ENCODE assay signal across 12 mouse cellular contexts in the genomic region with DNA sequence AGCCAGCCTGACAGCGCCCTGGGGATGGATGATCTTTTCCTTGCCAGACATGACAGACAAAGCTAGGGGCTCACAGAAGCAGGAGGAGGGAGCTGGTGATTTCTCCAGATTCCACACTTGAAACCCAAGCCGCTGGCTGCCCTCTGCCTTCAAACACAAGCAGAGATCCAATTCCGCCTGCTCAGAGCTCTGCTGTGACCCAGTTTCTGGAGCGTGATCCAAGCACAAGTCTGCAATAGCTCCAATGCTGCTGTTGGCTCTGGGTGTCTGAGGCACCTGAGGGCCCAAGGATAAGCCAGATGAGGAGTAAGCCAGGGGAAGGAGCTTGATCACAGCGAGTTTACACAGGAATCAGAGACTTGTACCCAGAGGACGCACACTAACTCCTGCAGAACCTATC. TPM values are rescaled to one million over a fixed set of nuclear protein-coding genes. Genes with fewer than 3 reads are reported as not detected.
A peak's percentile ranks its signal among the peaks of the same experiment; 100 is the strongest.
DNase-seq lines count a peak whose midpoint lies in the region; ATAC-seq and TF ChIP-seq lines count a peak whose summit lies in the region.
"Had no signal": no experiment of that assay in that cellular context is flagged by ENCODE, and none has a peak within 500 bp of the region (broad histone marks: within the 10 kb centered on the region; RNA-seq: fewer than 3 reads in every experiment).

No protein-coding gene starts in this region.

- H3K4me3 ChIP-seq in kidney, postnatal 0 days (replicated peaks; ENCODE audit: low read depth, low read length) = no peak overlapping the region
- H3K4me3 ChIP-seq in olfactory bulb, adult 2 months (ENCODE audit: insufficient read depth, low read depth, low read length) = no peak overlapping the region
- no peak overlapping the region for H3K4me3 ChIP-seq in forebrain, embryonic 15.5 days
- H3K4me3 ChIP-seq: heart, embryonic 15.5 days had no signal

- H3K9me3 ChIP-seq in kidney, postnatal 0 days (replicated peaks; ENCODE audit: low read length) = no peaks in the 10 kb centered on the region
- H3K9me3 ChIP-seq in forebrain, embryonic 15.5 days = no peaks in the 10 kb centered on the region
- H3K9me3 ChIP-seq: heart, embryonic 15.5 days had no signal

- H3K4me2 ChIP-seq in kidney, postnatal 0 days (ENCODE audit: low read length) = no peak overlapping the region
- no peak overlapping the region for H3K4me2 ChIP-seq in forebrain, embryonic 15.5 days (replicated peaks)
- H3K4me2 ChIP-seq: heart, embryonic 15.5 days had no signal

- H3K36me3 ChIP-seq in kidney, postnatal 0 days (ENCODE audit: insufficient read depth, low read length) = no peaks in the 10 kb centered on the region
- H3K36me3 ChIP-seq in forebrain, embryonic 15.5 days = no peaks in the 10 kb centered on the region
- H3K36me3 ChIP-seq: heart, embryonic 15.5 days had no signal

- H3K4me1 ChIP-seq in kidney, postnatal 0 days (replicated peaks; ENCODE audit: insufficient read depth, low read length) = peaks cover 11% of the 10 kb centered on the region
- peaks cover 44% of the 10 kb centered on the region for H3K4me1 ChIP-seq in olfactory bulb, adult 2 months (ENCODE audit: control insufficient read depth, insufficient read depth, low read length)
- peaks cover 15% of the 10 kb centered on the region for H3K4me1 ChIP-seq in forebrain, embryonic 15.5 days

- WGBS in kidney, postnatal 0 days = 64% methylated on average over 6 of the region's 6 CpGs
- WGBS in olfactory bulb, adult 2 months = 51% methylated on average over 6 of the region's 6 CpGs
- 76% methylated on average over 6 of the region's 6 CpGs for WGBS in forebrain, embryonic 15.5 days

- no peak for TF ChIP-seq CTCF in kidney, postnatal 0 days (IDR thresholded peaks at IDR 0.05; ENCODE audit: low read depth)
- no peak for TF ChIP-seq CTCF in olfactory bulb, adult 2 months (IDR thresholded peaks at IDR 0.05; ENCODE audit: insufficient read depth, low read depth, low read length)

- DNase-seq in cerebellum, postnatal 36 days = no peak
- peak; percentile 68 for DNase-seq in kidney, postnatal 0 days (ENCODE audit: low spot score)
- no peak for DNase-seq in kidney, postnatal 10 days
- peak; percentile 60 for DNase-seq in retina, postnatal 1 day
- no peak for DNase-seq in retina, embryonic 14.5 days (ENCODE audit: low spot score)
- DNase-seq: spleen, adult 18-20 months had no signal

- H3K9ac ChIP-seq in kidney, postnatal 0 days (ENCODE audit: low read depth, low read length) = no peak overlapping the region
- no peak overlapping the region for H3K9ac ChIP-seq in forebrain, embryonic 15.5 days (replicated peaks)
- H3K9ac ChIP-seq: heart, embryonic 15.5 days had no signal

- peak; percentile 70; the same call in 1 of the 2 replicates for ATAC-seq in cerebellum, adult (ENCODE audit: insufficient number of reproducible peaks, low FRiP score, low TSS enrichment)
- ATAC-seq in kidney, postnatal 0 days (replicated peaks; ENCODE audit: low FRiP score, low read depth) = no peak
- no peak for ATAC-seq in forebrain, embryonic 15.5 days (replicated peaks)
- ATAC-seq: forebrain, embryonic 16.5 days; intestine, embryonic 16.5 days had no signal

- TF ChIP-seq POLR2A in olfactory bulb, adult 2 months (IDR thresholded peaks at IDR 0.05; ENCODE audit: insufficient read depth, low read depth, low read length) = no peak

- no peak overlapping the region for H3K27ac ChIP-seq in kidney, postnatal 0 days
- peak overlapping the region; percentile 35; the same call in 1 of the 2 replicates for H3K27ac ChIP-seq in olfactory bulb, adult 2 months (ENCODE audit: insufficient read depth, low read depth, low read length)
- H3K27ac ChIP-seq in forebrain, embryonic 15.5 days (replicated peaks) = no peak overlapping the region
- H3K27ac ChIP-seq: heart, embryonic 15.5 days had no signal

- no peaks in the 10 kb centered on the region for H3K27me3 ChIP-seq in kidney, postnatal 0 days (ENCODE audit: insufficient read depth, low read length)
- no peaks in the 10 kb centered on the region for H3K27me3 ChIP-seq in forebrain, embryonic 15.5 days
- H3K27me3 ChIP-seq: heart, embryonic 15.5 days had no signal

RNA-seq across cellular contexts. Expression of gene Sema4d, which starts 9.7 kb away (rescaled TPM):
- 23.8 and 24.6 TPM in 2 replicates for polyA plus RNA-seq in kidney, postnatal 0 days (2015; fragmentation: Nextera tagmentation; extraction: Ambion mirVana)
- 104 TPM in 1 of 2 replicates, not detected in the other for polyA plus RNA-seq in olfactory bulb, adult 2 months (2012; ENCODE audit: insufficient read depth, insufficient read length, low replicate concordance, missing spikeins)
- 18.7 and 20.7 TPM in 2 replicates for polyA plus RNA-seq in forebrain, embryonic 15.5 days (2015; fragmentation: Nextera tagmentation; extraction: Ambion mirVana)

Comparison
In these comparisons a context has a peak if more than half of its experiments do, and no peak if none do; other contexts are left out.
1. DNase-seq: peak in kidney, postnatal 0 days (single experiment) and retina, postnatal 1 day (single experiment); none in cerebellum, postnatal 36 days (0 of 2), kidney, postnatal 10 days (single experiment) and retina, embryonic 14.5 days (single experiment).